Mouse (Mus musculus): ENCODE data around the gene Glt8d2.

The Glt8d2 gene

DNA sequence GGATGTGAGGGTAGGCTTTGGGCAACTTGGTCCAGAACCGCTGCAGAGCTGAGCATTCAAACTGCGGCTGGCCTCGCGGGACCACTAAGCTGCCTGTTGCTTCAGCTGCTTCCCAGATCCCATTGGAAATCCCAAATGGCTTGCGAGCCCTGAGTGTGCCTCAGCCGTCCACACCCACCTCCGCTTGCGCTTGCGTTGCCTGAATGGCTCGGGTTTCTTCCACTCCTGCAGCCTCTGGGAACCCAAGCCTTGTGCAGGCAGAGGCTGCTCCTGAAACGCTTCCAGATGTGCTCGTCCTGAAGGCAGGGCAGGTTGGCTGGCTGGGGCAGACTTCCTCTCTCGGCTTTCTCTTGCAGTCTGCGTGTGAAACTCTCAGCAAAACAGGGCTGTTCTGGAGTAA lies at the start of gene Glt8d2:
Glt8d2 (minus strand) TSS at position 157 of the 400 bp plus-strand sequence.
- no peak for DNase-seq

- no peak for DNase-seq
Measured at GRCm38 (mm10) chr10:82699296-82699941, 9.0 kb upstream of the Glt8d2 start.

DNA sequence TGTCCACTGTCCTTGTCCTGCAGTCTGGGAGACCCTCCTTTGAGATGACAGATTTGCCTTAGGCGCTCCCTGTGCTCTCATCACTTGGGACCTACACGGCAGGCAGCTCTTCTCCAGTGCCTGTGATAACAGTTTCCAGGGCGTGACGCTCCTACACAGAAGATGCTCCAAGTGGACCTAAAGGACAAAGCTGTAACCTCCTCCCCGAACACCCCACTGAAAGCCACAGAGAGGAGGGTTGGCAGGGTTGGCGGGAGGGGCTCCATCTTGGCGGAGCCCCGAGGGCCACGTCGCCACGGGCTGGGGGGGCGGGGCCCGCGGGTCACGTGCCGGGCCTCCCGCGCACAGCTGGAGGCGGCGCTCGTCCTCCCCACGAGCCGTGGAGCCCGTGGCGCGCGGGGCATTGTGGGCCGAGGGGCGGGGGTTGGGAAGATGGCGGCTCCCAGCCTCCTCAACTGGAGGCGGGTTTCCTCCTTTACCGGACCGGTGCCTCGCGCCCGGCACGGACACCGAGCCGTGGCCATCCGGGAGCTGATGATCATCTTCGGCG lies 8.3 kb upstream of the Glt8d2 start:
- DNase-seq: peak; percentile 92

GRCm38 (mm10) chr10:82697305-82697898 lies 7.0 kb upstream of the Glt8d2 start:
- no peak for DNase-seq

GRCm38 (mm10) chr10:82696453-82697079 lies 6.1 kb upstream of the Glt8d2 start:
- no peak for DNase-seq

- DNase-seq: no peak
Measured at GRCm38 (mm10) chr10:82695956-82696355, 5.5 kb upstream of the Glt8d2 start, which contains the start of gene Hcfc2. Gene Hcfc2 (plus strand): TSS chr10:82696160.

- no peak for DNase-seq
Measured at GRCm38 (mm10) chr10:82689681-82690211, 704 bp downstream of the Glt8d2 start.

GRCm38 (mm10) chr10:82685440-82685839 lies 5.0 kb downstream of the Glt8d2 start:
- DNase-seq: no peak

DNA sequence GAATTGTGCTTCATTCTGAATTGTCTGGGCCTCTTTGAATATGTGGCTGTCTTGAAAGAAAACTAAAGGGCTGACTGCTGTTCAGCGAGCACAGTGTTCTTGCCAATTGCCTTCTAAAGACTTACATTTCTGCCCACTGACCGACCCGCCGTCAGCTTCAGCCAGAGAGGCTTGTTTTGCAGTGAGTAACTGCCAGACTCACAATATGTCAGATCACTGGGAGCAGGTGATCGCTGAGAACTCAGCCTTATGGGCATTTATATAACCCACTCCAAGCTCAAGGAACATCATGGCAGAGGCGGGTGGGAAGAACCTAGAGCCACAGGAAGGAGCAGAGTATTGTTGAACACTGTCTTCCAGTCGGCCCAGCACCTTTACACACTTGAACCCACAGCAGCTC lies 8.8 kb downstream of the Glt8d2 start:
- no peak for DNase-seq

- no peak for DNase-seq
Measured at GRCm38 (mm10) chr10:82680769-82681168, 9.7 kb downstream of the Glt8d2 start.

DNA sequence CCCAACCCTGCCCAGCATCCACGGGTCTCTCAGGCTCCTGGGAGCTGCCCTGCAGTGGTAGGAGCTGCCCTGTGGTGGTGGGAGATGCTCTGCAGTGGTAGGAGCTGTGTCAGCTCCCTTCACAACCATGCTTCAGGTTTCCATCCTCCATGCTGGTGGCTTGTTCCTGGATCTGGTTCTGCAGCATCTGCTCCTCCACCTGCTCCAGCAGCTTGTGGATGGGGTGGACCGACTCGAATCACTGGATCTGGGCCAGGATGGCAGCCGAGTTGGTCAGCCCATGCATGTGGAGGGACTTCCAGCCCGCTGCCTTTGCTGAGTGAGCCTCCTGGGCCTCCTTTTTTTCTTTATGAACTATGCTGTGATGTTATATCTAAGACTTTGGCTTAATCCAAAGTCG lies 13.5 kb downstream of the Glt8d2 start:
- DNase-seq: no peak

DNA sequence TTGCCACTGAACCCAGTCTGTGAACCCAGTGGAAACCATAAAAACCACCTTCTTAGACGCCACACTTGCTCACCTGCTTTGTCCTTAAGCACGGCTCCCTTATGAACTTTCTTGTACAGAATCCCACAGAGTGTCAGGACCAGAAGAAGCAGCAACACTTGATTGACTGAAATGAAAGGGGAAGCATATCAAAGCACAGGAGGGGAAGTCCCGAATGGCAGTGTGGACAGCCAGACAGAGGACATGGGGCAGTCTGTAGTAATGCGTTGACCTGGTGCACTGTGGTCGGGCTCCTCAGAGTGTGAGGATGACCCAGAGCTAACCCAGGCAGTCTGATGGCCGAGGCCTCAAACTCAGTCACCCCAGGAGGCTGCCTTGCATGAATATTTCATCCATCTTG lies 20.2 kb downstream of the Glt8d2 start:
- DNase-seq: no peak

DNA sequence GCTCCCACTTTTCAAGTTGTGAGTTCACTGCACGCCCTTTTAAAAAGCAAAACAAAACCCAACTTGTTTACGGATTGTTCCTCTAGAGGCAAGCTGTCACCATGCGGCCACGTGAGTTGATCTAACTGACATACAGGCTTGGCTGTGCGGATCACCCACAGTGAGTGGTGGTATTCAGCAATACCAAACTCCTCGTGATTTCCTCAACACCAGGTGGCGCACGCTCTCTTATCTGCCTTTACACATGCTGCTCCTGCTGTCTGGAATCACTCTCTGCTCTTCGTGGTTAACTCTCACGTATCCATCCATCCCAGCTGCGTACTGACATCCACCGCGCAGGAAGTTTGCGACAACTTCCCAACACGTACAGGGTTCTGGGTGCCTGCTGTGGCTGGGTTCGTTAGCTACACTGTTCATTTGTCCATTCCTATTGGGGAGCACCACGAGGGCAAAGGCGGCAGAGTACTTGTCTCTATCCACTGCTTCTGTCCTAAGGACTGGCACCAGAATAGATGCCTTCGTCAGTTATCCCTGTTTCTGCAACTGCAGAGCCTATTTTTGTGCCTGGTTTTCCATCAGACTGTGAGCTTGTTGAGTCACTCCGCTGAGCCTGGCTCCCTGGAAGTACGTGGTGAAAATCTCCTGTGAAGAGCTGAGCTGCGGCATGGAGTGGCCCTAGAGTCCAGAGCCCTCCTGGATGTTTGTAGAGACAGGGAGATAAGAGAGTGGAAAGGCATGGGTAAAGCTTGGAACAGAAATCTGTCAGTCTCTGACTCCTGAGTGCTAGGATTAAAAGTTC lies 23.8 kb downstream of the Glt8d2 start:
- DNase-seq: peak; percentile 84

- DNase-seq: no peak
Measured at GRCm38 (mm10) chr10:82665951-82666350, 24.5 kb downstream of the Glt8d2 start.

DNA sequence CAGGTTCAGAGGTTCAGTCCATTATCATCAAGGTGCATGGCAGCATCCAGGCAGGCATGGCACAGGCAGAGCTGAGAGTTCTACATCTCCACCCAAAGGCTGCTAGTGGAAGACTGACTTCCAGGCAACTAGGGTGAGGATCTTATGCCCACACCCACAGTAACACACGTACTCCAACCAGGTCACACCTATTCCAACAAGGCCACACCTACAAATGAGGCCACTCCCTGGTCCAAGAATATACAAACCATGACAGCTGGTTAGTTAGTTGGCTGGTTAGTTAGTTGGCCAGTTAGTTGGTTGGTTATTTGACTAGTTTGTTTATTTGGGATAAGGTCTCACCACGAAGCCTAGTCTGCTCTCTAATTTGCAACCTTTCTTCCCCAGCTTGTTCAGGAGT lies 27.2 kb downstream of the Glt8d2 start:
- no peak for DNase-seq

GRCm38 (mm10) chr10:82662267-82662990 lies 28.0 kb downstream of the Glt8d2 start:
- DNase-seq: no peak

DNA sequence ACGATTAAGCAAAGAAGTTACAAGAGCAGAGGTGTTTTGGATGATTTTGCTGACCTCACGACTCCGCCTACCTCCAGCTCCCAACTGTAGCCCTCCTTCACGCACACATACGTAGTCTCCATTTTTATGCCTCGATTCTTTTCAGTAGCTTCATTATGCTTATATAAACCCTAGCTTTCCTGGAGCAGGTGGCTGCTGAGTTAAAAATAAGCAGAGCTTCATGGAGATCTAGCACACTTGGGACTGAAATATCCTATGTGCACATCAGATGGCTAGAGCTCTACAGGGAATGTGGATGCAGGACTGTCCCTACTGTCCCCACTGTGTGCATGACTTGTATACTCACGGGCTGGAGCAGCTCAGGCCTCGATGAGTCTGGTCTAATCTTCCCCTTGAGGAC lies 28.6 kb downstream of the Glt8d2 start:
- no peak for DNase-seq

DNA sequence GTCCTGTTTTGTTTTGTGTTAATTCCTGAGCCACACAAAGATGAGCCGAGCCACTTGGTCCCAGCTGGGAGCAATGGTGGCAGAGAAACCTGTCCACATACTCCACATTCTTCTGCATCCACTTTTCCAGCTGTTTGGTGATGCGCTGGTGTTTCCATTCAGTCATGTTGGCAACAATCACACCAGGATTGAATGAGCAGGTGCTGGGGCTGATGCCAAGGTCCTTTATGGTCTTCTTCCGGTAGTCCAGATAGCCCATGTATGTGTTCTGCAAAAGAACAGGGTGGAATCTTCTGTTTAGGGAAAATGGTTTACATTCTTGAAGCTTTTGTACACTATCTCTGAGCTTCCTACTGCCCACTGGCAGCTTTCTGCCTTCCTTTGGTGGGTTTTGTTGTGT lies 35.9 kb downstream of the Glt8d2 start:
- no peak for DNase-seq

GRCm38 (mm10) chr10:82652625-82653024 lies 37.8 kb downstream of the Glt8d2 start:
- no peak for DNase-seq

- no peak for DNase-seq
Measured at GRCm38 (mm10) chr10:82651221-82651620, 39.2 kb downstream of the Glt8d2 start.

- no peak for DNase-seq
Measured at GRCm38 (mm10) chr10:82647205-82647811, 43.1 kb downstream of the Glt8d2 start.

DNA sequence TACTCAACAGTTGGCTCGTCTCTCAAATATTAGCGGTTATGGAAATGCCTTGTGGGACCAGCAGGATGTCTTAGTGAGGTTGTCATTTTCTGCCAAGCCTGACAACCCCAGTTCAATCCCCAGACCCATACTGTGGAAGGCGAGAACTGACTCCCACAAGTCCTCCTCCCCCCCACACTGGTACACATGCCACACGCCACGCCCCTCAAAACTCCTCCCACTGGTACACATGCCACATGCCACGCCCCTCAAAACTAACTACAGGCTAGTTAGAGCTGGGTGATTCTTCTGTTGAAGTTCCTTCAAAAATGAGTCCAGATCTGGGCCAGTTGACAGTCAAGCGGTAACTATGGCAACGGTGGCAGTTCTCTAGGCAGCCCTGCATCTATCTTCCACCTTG lies 44.4 kb downstream of the Glt8d2 start:
- DNase-seq: no peak

Measured in kidney, adult 18-20 months (tissue).